Mouse (Mus musculus): ENCODE results near the gene Snx11. TPM values are rescaled to one million over a fixed set of nuclear protein-coding genes. Genes with fewer than 3 reads are reported as not detected.

Snx11 gene
- polyA plus RNA-seq, 1 experiment = 9.8 TPM

GRCm38 (mm10) chr11:96728577-96728976 is 48.8 kb downstream of the Snx11 start:
- Histone ChIP-seq H3K27me3 (replicated peaks) (peaks cover 53% of the 10 kb centered on the region), H3K4me1 (no peaks in the 10 kb centered on the region), H3K9me3 (no peaks in the 10 kb centered on the region), H3K4me3 (replicated peaks) (no peak overlapping the region), H3K36me3 (replicated peaks; ENCODE audit: low read length) (no peaks in the 10 kb centered on the region)
- TF ChIP-seq FLI1 (IDR thresholded peaks at IDR 0.05; ENCODE audit: low read length) = no peak
- TF ChIP-seq GATA1 (IDR thresholded peaks at IDR 0.05; ENCODE audit: borderline replicate concordance, low read length) = no peak

DNA sequence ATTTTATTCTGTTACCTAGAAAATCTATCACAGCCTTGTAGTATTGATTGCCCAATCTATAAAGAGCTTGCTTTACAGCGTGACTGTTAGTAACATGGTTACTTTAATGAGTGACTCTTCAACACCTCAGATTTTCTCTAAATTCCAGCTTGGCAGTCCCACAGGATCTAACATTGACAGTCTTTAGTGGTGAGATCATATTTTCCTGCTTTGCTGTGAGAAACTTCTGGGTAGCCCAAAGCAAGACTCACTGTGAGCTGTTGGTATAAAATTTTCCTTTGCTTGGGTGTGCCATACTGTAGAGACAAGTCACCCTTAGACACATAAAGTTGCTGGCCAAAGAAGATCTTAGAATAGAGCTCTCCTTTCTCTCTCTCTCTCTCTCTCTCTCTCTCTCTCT is 51.5 kb downstream of the Snx11 start:
- Histone ChIP-seq H3K36me3 (replicated peaks; ENCODE audit: low read length) (no peaks in the 10 kb centered on the region), H3K9me3 (no peaks in the 10 kb centered on the region), H3K27me3 (replicated peaks) (peaks cover 43% of the 10 kb centered on the region), H3K4me1 (no peaks in the 10 kb centered on the region), H3K4me3 (replicated peaks) (no peak overlapping the region)
- TF ChIP-seq FLI1 (IDR thresholded peaks at IDR 0.05; ENCODE audit: low read length) = no peak
- TF ChIP-seq GATA1 (IDR thresholded peaks at IDR 0.05; ENCODE audit: borderline replicate concordance, low read length) = no peak

DNA sequence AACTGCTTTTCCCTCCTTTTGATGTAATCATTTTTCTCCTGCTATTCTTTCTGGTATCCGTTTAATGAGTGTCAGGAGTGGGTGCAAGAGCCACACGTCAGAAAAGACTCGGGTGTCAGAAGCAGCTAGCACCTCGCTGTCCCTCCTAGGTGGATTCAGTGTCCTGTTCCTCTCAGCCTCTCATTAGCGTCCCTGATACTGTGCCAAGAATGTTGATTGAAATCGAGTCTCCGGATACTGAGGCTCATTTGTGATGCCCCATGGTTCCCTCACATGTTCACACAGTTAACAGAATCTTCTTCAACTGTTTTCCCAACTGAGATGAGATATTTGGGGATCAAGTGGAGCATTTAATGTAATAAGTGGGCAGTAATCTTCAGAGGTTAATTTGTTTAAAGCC is 58.8 kb downstream of the Snx11 start:
- Histone ChIP-seq H3K4me3 (replicated peaks) (no peak overlapping the region), H3K36me3 (replicated peaks; ENCODE audit: low read length) (no peaks in the 10 kb centered on the region), H3K27me3 (replicated peaks) (peaks cover 44% of the 10 kb centered on the region), H3K9me3 (no peaks in the 10 kb centered on the region), H3K4me1 (peaks cover 5% of the 10 kb centered on the region)
- TF ChIP-seq FLI1 (IDR thresholded peaks at IDR 0.05; ENCODE audit: low read length) (no peak), GATA1 (IDR thresholded peaks at IDR 0.05; ENCODE audit: borderline replicate concordance, low read length) (no peak)

Other genes starting within 250 kb of the Snx11 start
- 12.8 and 33.7 TPM in 2 replicates for gene Cbx1, start 11.6 kb upstream of the Snx11 start, polyA plus RNA-seq (2012; ENCODE audit: insufficient read depth, low replicate concordance)
- gene Nfe2l1, start 52.4 kb upstream of the Snx11 start, polyA plus RNA-seq (2012; ENCODE audit: insufficient read depth, low replicate concordance) = 28.9 and 34.9 TPM in 2 replicates
- 3.4 TPM in 1 of 2 replicates, not detected in the other for gene Copz2, start 72.3 kb upstream of the Snx11 start, polyA plus RNA-seq (2012; ENCODE audit: insufficient read depth, low replicate concordance)
- gene Cdk5rap3, start 138.9 kb upstream of the Snx11 start, polyA plus RNA-seq (2012; ENCODE audit: insufficient read depth, low replicate concordance) = 15.3 and 41.6 TPM in 2 replicates
- not detected in 2 replicates for gene Prr15l, start 150.5 kb upstream of the Snx11 start, polyA plus RNA-seq (2012; ENCODE audit: insufficient read depth, low replicate concordance)
- gene Pnpo, start 166.4 kb upstream of the Snx11 start, polyA plus RNA-seq (2012; ENCODE audit: insufficient read depth, low replicate concordance) = 2.0 and 16.6 TPM in 2 replicates
- 34.2 and 36.6 TPM in 2 replicates for gene Sp2, start 205.4 kb upstream of the Snx11 start, polyA plus RNA-seq (2012; ENCODE audit: insufficient read depth, low replicate concordance)
- gene Sp6, start 235.8 kb upstream of the Snx11 start, polyA plus RNA-seq (2012; ENCODE audit: insufficient read depth, low replicate concordance) = 0.77 and 1.4 TPM in 2 replicates